Mouse (Mus musculus) thymus, postnatal 25 days (tissue): Measurements from ENCODE around the gene Chrna9.

Experiments
- DNase-seq: peaks from one replicate; pipeline ENCODE4 v3.0.0; 2022

Gene Chrna9

DNA sequence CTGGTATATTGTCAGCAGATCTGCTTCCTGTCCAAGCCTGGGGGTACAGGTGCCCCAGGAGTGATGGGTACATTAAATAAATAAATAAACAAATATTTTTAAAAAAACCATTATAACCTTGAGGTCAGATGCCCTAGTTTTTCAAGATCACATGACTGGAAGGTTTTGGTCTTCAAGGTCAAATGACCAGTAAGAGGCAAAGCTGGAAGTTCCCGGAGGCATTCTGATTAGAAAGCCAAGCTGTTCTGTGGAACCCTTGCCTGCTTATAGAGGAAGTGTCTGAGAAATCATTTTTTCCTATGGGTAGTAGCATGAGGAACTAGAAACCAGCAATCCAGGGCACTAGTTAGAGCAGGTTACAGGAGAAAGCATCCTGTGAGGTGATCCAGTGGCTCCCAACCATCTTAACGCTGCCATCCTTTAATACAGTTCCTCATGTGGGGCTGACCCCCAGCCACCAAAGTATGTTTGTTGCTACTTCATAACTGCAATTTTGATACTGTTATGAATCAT, 80.8 kb downstream of the Chrna9 start:
- no peak for DNase-seq

DNA sequence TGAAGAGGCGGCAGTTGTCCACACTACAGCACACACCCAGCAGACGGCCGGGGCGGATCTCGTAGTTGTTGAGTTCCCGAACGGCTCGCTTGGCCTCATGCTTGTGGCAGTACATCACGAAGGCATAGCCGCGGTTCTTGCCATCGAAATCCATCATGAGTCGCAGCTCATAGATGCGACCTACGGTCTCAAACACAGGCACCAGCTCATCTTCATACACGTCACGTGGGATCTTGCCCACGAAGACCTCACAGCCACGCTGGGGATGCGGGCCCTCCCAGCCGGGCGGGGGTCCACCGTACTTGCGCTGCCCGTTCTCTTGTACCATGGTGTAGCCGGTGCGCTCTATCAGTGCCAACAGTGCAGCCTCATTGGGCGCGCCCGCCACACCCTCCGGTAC, 92.1 kb downstream of the Chrna9 start:
- DNase-seq = no peak
